Comparison of ENCODE assay signal across 12 mouse cellular contexts in the genomic region with DNA sequence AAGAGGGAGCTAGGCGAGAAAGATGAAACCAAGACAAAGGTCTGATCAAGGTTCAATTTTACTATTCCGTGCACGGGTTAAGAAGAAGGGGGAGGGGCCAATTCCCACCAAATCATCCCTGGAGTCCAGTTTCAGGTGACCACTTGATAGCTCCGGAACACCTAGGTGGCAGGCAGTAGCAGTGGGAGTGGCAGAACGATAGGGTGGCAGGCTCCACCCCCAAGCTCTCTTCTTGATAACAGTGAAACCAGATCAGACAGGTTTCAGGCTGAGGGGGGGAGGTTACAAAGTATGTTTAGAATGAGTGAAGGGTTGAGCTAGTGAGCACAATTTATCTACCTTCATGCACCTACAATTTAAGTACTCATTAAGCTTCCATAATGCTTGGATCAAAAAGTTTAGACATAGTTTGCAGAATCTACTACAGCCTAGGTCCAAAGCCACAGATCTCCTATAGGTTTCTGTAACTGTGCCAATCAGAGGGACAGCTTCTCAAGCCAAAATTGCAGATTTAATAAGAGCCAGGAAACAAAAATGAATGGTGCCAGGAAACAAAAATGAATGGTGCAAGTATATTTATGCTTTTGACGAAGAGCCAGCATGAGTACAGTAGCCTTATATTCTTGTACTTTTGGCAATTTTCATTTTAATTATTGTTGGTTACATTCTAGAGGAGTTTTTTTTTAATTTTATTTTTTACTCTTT.
"Had no signal": no experiment of that assay in that cellular context is flagged by ENCODE, and none has a peak within 500 bp of the region (broad histone marks: within the 10 kb centered on the region; RNA-seq: fewer than 3 reads in every experiment).

No protein-coding gene starts in this region.

- H3K36me3 ChIP-seq: limb, embryonic 13.5 days; midbrain, embryonic 12.5 days; neural tube, embryonic 15.5 days had no signal

- H3K27me3 ChIP-seq: limb, embryonic 13.5 days; midbrain, embryonic 12.5 days; neural tube, embryonic 15.5 days had no signal

- H3K9ac ChIP-seq: limb, embryonic 13.5 days; liver, embryonic 14.5 days; midbrain, embryonic 12.5 days; neural tube, embryonic 15.5 days had no signal

- DNase-seq: kidney, adult 9 months; left cerebral cortex, postnatal 4 days; lung, adult 18-20 months; lung, postnatal 14 days; right cerebral cortex, adult 18-20 months; right cerebral cortex, postnatal 25 days had no signal

- H3K9me3 ChIP-seq: limb, embryonic 13.5 days; midbrain, embryonic 12.5 days; neural tube, embryonic 15.5 days had no signal

- H3K4me1 ChIP-seq: limb, embryonic 13.5 days; midbrain, embryonic 12.5 days; neural tube, embryonic 15.5 days had no signal

- H3K4me3 ChIP-seq: limb, embryonic 13.5 days; midbrain, embryonic 12.5 days; myocyte; neural tube, embryonic 15.5 days had no signal

- H3K4me2 ChIP-seq: limb, embryonic 13.5 days; midbrain, embryonic 12.5 days; neural tube, embryonic 15.5 days had no signal

- H3K27ac ChIP-seq: kidney, postnatal 0 days; limb, embryonic 13.5 days; liver, embryonic 14.5 days; midbrain, embryonic 12.5 days; neural tube, embryonic 15.5 days had no signal
